Mouse (Mus musculus): ENCODE data around the gene Inhba. TPM values are rescaled to one million over a fixed set of nuclear protein-coding genes. Genes with fewer than 3 reads are reported as not detected.

The Inhba gene
- polyA plus RNA-seq, 1 experiment = 0.28 TPM

DNA sequence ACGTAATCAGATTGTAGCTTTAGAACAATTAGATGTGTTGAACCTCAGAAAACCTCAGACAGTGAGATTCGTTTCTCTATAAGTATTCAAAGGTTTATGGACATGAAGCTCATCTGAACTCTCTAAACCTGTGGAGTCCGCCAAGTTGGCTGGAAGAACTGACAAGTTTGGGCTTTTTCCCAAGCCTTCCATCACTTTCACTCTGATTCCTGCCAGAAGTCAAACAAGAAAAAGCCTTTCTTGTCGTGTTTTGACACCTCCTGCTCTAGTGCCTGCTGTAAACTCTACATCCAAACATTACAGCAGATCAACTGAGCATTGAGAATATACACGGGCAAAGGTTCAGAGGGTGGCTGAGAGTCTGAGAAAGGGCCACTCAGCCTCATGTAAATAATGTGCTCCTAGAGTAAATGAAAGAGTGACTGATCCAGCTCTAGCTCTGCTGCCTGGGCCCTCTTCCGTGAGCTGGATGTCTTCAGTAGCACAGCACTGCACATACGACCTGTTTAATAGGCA, 66.6 kb downstream of the Inhba start:
- no peaks in the 10 kb centered on the region for H3K36me3 ChIP-seq (ENCODE audit: control insufficient read depth, insufficient read depth, low read length)
- TF ChIP-seq CTCF (IDR thresholded peaks at IDR 0.05; ENCODE audit: control insufficient read depth, insufficient read depth, insufficient replicate concordance, low read depth, low read length) (no peak), POLR2A (IDR thresholded peaks at IDR 0.05; ENCODE audit: control insufficient read depth, low read depth, low read length) (no peak)
- no peaks in the 10 kb centered on the region for H3K4me1 ChIP-seq (ENCODE audit: control insufficient read depth, insufficient read depth, low read length)
- no peak overlapping the region for H3K4me3 ChIP-seq (ENCODE audit: control insufficient read depth, low read depth, low read length)
- H3K27ac ChIP-seq (ENCODE audit: control insufficient read depth, insufficient read depth, low read depth, low read length) = no peak overlapping the region
- no peaks in the 10 kb centered on the region for H3K27me3 ChIP-seq (ENCODE audit: control insufficient read depth, insufficient read depth, low read length)

GRCm38 (mm10) chr13:16080205-16080604, 68.6 kb downstream of the Inhba start:
- Histone ChIP-seq H3K4me3 (ENCODE audit: control insufficient read depth, low read depth, low read length) (no peak overlapping the region), H3K36me3 (ENCODE audit: control insufficient read depth, insufficient read depth, low read length) (no peaks in the 10 kb centered on the region), H3K27ac (ENCODE audit: control insufficient read depth, insufficient read depth, low read depth, low read length) (no peak overlapping the region), H3K4me1 (ENCODE audit: control insufficient read depth, insufficient read depth, low read length) (no peaks in the 10 kb centered on the region), H3K27me3 (ENCODE audit: control insufficient read depth, insufficient read depth, low read length) (no peaks in the 10 kb centered on the region)
- TF ChIP-seq CTCF (IDR thresholded peaks at IDR 0.05; ENCODE audit: control insufficient read depth, insufficient read depth, insufficient replicate concordance, low read depth, low read length) (no peak), POLR2A (IDR thresholded peaks at IDR 0.05; ENCODE audit: control insufficient read depth, low read depth, low read length) (no peak)

Data from testis, adult 2 months (tissue).